Mouse (Mus musculus) ES-Bruce4 (cell line): Measurements from ENCODE around the gene Eif6.

ENCODE experiments used
- CTCF ChIP-seq: IDR thresholded peaks from one replicate; pipeline ENCODE4 v1.8.1; 2011; ENCODE audit warnings: low read depth, low read length
- EP300 ChIP-seq: IDR thresholded peaks from 2 replicates; pipeline ENCODE4 v1.6.1; 2011; ENCODE audit warnings: low read depth, low read length; ENCODE audit not compliant: insufficient read depth

DNA sequence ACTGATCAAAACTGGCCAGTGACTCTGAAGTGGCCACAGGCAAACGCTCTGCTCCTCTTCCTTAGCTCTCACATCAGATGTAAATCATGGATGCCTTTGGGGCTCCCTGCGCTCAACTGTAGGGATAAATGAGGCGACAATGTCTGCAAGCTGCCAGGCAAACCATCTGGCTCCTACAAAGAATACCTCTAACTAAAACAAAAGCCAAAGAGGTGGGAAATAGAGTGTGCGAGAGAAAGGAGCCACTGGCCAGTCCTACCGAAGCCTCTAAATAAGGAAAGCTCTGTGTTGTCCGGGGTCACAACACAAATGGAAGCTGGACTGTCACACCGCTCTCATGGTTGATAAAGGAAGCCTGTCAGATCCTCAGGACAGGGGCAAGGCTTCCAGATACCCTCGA is 45.8 kb upstream of the Eif6 start:
- TF ChIP-seq EP300 (no peak), CTCF (no peak)
